Mouse (Mus musculus): ENCODE measurements around the gene Asap3. TPM values are rescaled to one million over a fixed set of nuclear protein-coding genes. Genes with fewer than 3 reads are reported as not detected.

Gene Asap3
- total and polyA plus RNA-seq, 2 experiments from 2014 or later: 4.1 to 9.1 TPM

DNA sequence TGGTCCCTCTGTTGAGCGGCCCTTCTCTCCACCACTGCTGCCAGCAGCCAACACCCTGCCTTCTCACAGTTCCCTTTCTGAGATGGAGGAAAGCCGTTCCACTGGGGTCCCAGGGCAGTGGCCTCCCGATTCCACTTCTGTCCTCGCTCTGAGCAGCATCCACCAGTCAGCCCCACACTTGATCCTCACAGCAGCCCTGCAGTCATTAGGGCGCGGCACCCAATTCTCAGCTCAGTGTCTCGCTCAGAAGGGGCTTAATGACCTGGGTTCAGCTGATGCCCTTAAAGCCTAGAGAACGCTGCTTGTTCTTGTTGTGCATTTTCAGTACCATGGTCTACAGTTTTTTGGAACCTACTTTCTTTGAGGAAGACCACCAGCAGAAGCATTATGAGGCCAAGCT, 74.9 kb downstream of the Asap3 start:
- H3K27ac ChIP-seq: no peak overlapping the region
- no peaks in the 10 kb centered on the region for H3K36me3 ChIP-seq (ENCODE audit: insufficient read depth, low read length)
- 87% methylated on average over 8 of the region's 8 CpGs for WGBS
- H3K4me1 ChIP-seq (ENCODE audit: insufficient read depth, low read length): peaks cover 18% of the 10 kb centered on the region
- no peak for ATAC-seq
- H3K9ac ChIP-seq (replicated peaks; ENCODE audit: low read length): no peak overlapping the region
- H3K27me3 ChIP-seq (ENCODE audit: insufficient read depth, low read length): no peaks in the 10 kb centered on the region
- H3K4me3 ChIP-seq (ENCODE audit: low read length): no peak overlapping the region
- no peaks in the 10 kb centered on the region for H3K9me3 ChIP-seq (ENCODE audit: low read length)
- H3K4me2 ChIP-seq (ENCODE audit: low read depth, low read length): no peak overlapping the region
- DNase-seq (ENCODE audit: low spot score): no peak
- TF ChIP-seq CTCF (IDR thresholded peaks at IDR 0.05; ENCODE audit: low read depth): no peak

DNA sequence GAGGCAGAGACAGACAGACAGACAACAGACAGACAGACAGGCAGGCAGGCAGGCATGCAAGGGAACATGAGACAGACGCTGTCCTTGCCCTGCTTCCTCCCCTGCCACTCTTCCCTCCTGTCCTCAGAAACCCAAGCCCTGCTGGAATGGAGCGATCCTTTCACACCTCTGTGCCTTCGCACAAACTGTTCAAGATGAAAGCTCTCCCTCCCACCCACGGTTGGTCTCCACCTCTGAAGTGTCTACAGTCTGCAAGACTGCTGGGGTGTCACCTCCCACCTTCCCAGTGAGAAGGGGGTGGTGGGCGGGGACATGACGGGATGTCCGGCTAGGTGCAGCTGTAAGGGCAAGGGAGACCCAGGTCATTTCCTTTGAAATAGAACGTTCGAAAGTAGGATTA, 75.4 kb downstream of the Asap3 start:
- no peak overlapping the region for H3K9ac ChIP-seq (replicated peaks; ENCODE audit: low read length)
- ATAC-seq: no peak

DNA sequence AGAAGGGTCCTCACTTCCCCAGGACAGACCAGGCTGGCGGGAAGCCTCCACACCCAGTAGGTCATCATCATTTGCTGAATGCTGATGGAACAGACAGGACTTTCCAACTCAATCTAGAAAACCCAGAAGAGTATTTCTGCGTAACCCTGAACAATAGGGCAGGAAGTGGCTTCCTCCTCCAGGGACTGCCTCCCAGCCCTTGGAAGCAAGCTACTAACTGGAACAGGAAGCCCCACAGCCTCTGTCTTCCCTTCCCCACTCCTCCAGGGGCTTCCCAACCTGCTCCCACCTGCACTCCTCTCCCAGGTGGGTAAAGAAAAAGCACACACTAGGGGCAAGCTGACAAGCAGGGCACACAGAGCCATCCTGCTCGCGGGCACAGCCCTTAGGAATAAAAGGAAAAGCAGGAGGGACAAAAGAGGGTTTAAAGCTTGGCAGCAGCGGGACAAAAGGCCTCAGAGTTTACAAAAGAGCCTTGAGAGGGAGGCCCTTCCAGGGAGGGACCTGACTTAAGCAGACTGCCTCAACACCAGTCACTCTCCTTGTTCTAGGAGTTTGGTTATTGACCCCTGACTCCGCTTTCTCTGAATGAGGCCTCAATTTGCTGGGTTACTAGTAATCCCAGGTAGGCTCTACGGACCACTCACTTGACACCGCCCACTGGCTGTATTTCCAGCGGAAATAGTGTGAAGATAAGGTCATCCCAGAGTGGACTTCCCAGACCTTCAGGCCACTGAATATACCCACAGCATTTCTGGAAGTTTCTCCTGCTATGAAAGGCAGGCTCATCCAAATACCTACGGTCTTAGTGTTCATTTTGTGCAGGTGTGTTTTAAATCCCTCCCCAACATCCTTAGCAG, 76.7 kb downstream of the Asap3 start:
- H3K27ac ChIP-seq: peak overlapping the region; percentile 94
- no peak overlapping the region for H3K4me3 ChIP-seq (ENCODE audit: low read length)
- H3K36me3 ChIP-seq (ENCODE audit: insufficient read depth, low read length): no peaks in the 10 kb centered on the region
- H3K4me2 ChIP-seq (ENCODE audit: low read depth, low read length): no peak overlapping the region
- TF ChIP-seq CTCF (IDR thresholded peaks at IDR 0.05; ENCODE audit: low read depth): no peak
- ATAC-seq (no peak), DNase-seq (ENCODE audit: low spot score) (peak; percentile 21)
- no peak overlapping the region for H3K9ac ChIP-seq (replicated peaks; ENCODE audit: low read length)
- H3K4me1 ChIP-seq (ENCODE audit: insufficient read depth, low read length): peaks cover 22% of the 10 kb centered on the region
- H3K27me3 ChIP-seq (ENCODE audit: insufficient read depth, low read length): no peaks in the 10 kb centered on the region
- H3K9me3 ChIP-seq (ENCODE audit: low read length): no peaks in the 10 kb centered on the region
- WGBS: 23% methylated on average over 10 of the region's 10 CpGs

More for the DNA sequence above, 75.4 kb downstream of the Asap3 start:
- no peaks in the 10 kb centered on the region for H3K36me3 ChIP-seq (ENCODE audit: insufficient read depth, low read length)
- H3K4me3 ChIP-seq (ENCODE audit: low read length): no peak overlapping the region
- DNase-seq (ENCODE audit: low spot score): no peak
- no peak overlapping the region for H3K27ac ChIP-seq
- WGBS: 72% methylated on average over 9 of the region's 9 CpGs
- TF ChIP-seq CTCF (IDR thresholded peaks at IDR 0.05; ENCODE audit: low read depth): no peak
- no peak overlapping the region for H3K4me2 ChIP-seq (ENCODE audit: low read depth, low read length)
- H3K4me1 ChIP-seq (ENCODE audit: insufficient read depth, low read length): peaks cover 21% of the 10 kb centered on the region
- H3K9me3 ChIP-seq (ENCODE audit: low read length): no peaks in the 10 kb centered on the region
- H3K27me3 ChIP-seq (ENCODE audit: insufficient read depth, low read length): no peaks in the 10 kb centered on the region

DNA sequence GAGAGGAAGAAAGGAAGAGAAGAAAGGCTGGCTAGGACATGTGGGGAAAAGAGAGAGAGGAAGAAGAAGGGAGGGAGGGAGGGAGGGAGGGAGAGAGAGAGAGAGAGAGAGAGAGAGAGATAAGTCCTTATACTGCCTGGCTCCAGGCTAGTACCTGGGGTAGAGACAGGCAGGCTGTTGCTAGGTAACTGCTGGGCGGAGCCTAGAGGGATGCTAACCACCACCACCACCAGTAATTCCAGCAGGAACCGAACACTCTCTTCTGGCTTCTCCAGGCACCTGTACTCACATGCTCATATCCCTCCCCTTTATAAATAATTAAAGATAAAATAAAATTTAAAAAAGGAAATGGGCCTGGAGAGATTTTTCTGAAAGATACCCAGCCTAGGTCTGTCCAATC, 77.6 kb downstream of the Asap3 start:
- DNase-seq (ENCODE audit: low spot score) (peak; percentile 59), ATAC-seq (peak; percentile 19; the same call in 1 of the 2 replicates)
- H3K4me2 ChIP-seq (ENCODE audit: low read depth, low read length): peak overlapping the region; percentile 73; the same call in 1 of the 2 replicates
- no peak overlapping the region for H3K4me3 ChIP-seq (ENCODE audit: low read length)
- no peaks in the 10 kb centered on the region for H3K27me3 ChIP-seq (ENCODE audit: insufficient read depth, low read length)
- peaks cover 4% of the 10 kb centered on the region; the same call in 1 of the 2 replicates for H3K36me3 ChIP-seq (ENCODE audit: insufficient read depth, low read length)
- 13% methylated on average over 2 of the region's 2 CpGs for WGBS
- H3K9ac ChIP-seq (replicated peaks; ENCODE audit: low read length): no peak overlapping the region; the same call in 1 of the 2 replicates
- H3K27ac ChIP-seq: peak overlapping the region; percentile 94
- H3K4me1 ChIP-seq (ENCODE audit: insufficient read depth, low read length): peaks cover 22% of the 10 kb centered on the region
- no peak for TF ChIP-seq CTCF (IDR thresholded peaks at IDR 0.05; ENCODE audit: low read depth)
- H3K9me3 ChIP-seq (ENCODE audit: low read length): no peaks in the 10 kb centered on the region

DNA sequence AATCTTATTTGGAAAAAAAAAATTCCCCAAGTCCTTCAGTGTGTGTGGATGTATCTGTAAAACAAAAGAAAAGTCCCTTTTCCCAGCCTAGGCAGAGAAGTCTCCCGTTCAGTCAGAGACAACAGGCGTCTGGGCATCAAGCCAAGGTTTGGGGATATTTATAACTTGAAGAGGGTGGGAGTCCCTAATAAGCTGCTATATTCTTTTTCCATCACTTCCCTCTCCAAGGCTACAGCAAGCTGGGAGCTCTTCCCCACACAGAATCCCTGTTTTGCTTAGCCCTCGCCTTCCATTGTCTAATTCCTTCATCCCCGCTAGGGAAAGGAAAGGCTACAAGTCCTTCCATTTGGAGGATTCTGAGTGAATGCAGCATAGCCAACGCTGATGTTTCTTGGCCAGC, 78.3 kb downstream of the Asap3 start, which contains the start of gene Zfp46:
Gene Zfp46 (plus strand): TSS at position 229 of the 400 bp plus-strand sequence.
- TF ChIP-seq CTCF (IDR thresholded peaks at IDR 0.05; ENCODE audit: low read depth): no peak
- ATAC-seq (no peak), DNase-seq (ENCODE audit: low spot score) (peak; percentile 91)
- Histone ChIP-seq H3K9ac (replicated peaks; ENCODE audit: low read length) (peak within 1 kb of the TSS; percentile 69), H3K27ac (peak within 1 kb of the TSS; percentile 94), H3K9me3 (ENCODE audit: low read length) (no peaks in the 10 kb centered on the region), H3K27me3 (ENCODE audit: insufficient read depth, low read length) (no peaks in the 10 kb centered on the region), H3K4me1 (ENCODE audit: insufficient read depth, low read length) (peaks cover 22% of the 10 kb centered on the region), H3K36me3 (ENCODE audit: insufficient read depth, low read length) (peaks cover 4% of the 10 kb centered on the region; the same call in 1 of the 2 replicates), H3K4me3 (ENCODE audit: low read length) (peak within 1 kb of the TSS; percentile 52), H3K4me2 (ENCODE audit: low read depth, low read length) (peak within 1 kb of the TSS; percentile 73)
- WGBS: 14% methylated on average over 5 of the region's 5 CpGs

DNA sequence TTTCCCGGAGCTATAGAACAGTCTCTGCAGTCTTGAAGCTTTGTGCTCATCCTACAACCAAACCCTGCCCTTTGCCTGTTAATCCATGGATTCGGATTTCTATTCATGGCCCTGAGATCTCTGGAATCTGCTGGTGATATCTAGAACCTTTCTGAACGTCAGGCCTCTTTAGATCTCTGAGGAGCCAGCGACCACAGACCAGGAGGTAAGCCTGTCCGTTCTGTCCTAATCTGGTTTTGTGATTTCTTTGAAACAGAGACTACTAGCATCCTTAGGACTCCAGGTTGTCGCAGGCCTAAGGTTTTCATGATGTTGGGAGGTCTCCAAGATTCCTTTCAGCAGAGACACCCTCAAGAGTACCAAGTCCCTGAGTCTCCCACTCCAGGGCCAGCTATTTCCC, 78.7 kb downstream of the Asap3 start:
- Histone ChIP-seq H3K9ac (replicated peaks; ENCODE audit: low read length) (peak overlapping the region; percentile 69), H3K36me3 (ENCODE audit: insufficient read depth, low read length) (peaks cover 5% of the 10 kb centered on the region; the same call in 1 of the 2 replicates), H3K4me3 (ENCODE audit: low read length) (peak overlapping the region; percentile 52), H3K9me3 (ENCODE audit: low read length) (no peaks in the 10 kb centered on the region), H3K27me3 (ENCODE audit: insufficient read depth, low read length) (no peaks in the 10 kb centered on the region), H3K27ac (peak overlapping the region; percentile 94), H3K4me2 (ENCODE audit: low read depth, low read length) (peak overlapping the region; percentile 73), H3K4me1 (ENCODE audit: insufficient read depth, low read length) (peaks cover 22% of the 10 kb centered on the region)
- TF ChIP-seq CTCF (IDR thresholded peaks at IDR 0.05; ENCODE audit: low read depth): no peak
- 13% methylated on average over 6 of the region's 6 CpGs for WGBS
- ATAC-seq (no peak), DNase-seq (ENCODE audit: low spot score) (no peak)
